7 mouse cellular contexts compared by ENCODE assay signal in the genomic region with DNA sequence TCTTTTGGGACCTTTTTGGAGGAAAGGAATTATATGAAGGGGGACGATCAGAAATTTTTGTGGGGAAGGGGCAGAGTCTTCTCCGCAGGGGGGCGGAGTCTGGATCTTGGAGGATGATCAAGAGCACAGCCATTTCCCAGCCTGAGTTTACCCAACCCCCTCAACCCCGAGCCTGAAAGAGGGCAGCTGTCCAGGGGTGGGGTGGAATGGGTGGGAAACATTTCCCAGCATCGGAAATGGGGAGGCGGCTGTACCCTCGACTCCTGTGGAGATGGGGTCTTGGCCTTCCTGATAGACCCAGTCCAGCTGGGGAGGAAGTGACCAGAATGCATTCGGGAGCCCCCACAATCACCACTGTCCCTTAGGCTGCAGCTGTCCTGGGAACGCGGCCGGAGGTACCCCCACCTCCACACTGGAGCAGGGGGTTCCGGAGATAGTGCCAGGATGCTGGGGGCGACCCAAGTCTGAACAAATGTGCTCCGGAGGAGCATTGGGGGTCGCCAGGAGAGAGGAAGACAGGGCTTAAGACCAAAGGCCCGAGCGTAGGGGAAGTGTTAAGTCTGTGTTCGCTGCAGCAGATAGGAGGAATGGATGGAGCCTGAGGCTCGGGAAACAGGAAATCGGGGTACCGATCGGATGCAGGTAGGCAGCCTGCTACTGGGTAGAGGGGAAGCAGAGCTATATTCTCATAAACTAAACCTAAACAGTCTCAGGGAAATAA. TPM values are rescaled to one million over a fixed set of nuclear protein-coding genes. Genes with fewer than 3 reads are reported as not detected.
DNase-seq lines count a peak whose midpoint lies in the region; ATAC-seq and TF ChIP-seq lines count a peak whose summit lies in the region.

No protein-coding gene starts in this region.

- ATAC-seq in lung, postnatal 0 days = peak; percentile 43

- peak overlapping the region; percentile 91 for H3K9ac ChIP-seq in lung, postnatal 0 days (replicated peaks; ENCODE audit: low read depth)

- H3K27ac ChIP-seq in cortical plate, adult 2 months (ENCODE audit: insufficient read depth, low read length) = peak overlapping the region; percentile 91
- peak overlapping the region; percentile 68 for H3K27ac ChIP-seq in kidney, adult 2 months (ENCODE audit: insufficient read depth, low read depth, low read length)
- peak overlapping the region; percentile 99 for H3K27ac ChIP-seq in lung, postnatal 0 days (ENCODE audit: low read length)

- no peak for TF ChIP-seq CTCF in cortical plate, adult 2 months (IDR thresholded peaks at IDR 0.05; ENCODE audit: extremely low read depth, insufficient read depth, low read length)
- TF ChIP-seq CTCF in kidney, adult 2 months (conservative IDR thresholded peaks at IDR 0.05; ENCODE audit: insufficient read depth, insufficient read length, low read depth, low read length) = no peak
- TF ChIP-seq CTCF in lung, postnatal 0 days (IDR thresholded peaks at IDR 0.05) = no peak

- no peaks in the 10 kb centered on the region for H3K36me3 ChIP-seq in kidney, adult 2 months (ENCODE audit: control insufficient read depth, insufficient read depth, low read length)
- no peaks in the 10 kb centered on the region for H3K36me3 ChIP-seq in lung, postnatal 0 days (ENCODE audit: insufficient read depth, low read length)
- H3K36me3 ChIP-seq in splenic B cell, adult 2 months (ENCODE audit: control insufficient read depth, insufficient read depth, low read length, poor library complexity, severe bottlenecking) = no peaks in the 10 kb centered on the region

- TF ChIP-seq POLR2A in cortical plate, adult 2 months (IDR thresholded peaks at IDR 0.05; ENCODE audit: extremely low read depth, insufficient read depth, low read length) = 0 out of 2 replicates have a peak, but pooled peaks have one; percentile 19
- no peak for TF ChIP-seq POLR2A in kidney, adult 2 months (IDR thresholded peaks at IDR 0.05; ENCODE audit: low read depth, low read length)

- no peaks in the 10 kb centered on the region for H3K27me3 ChIP-seq in kidney, adult 2 months (replicated peaks; ENCODE audit: control insufficient read depth, insufficient read depth, low read length)
- H3K27me3 ChIP-seq in lung, postnatal 0 days (replicated peaks; ENCODE audit: insufficient read depth, low read length) = no peaks in the 10 kb centered on the region
- no peaks in the 10 kb centered on the region; the same call in none of the 2 replicates for H3K27me3 ChIP-seq in splenic B cell, adult 2 months (ENCODE audit: control insufficient read depth, insufficient read depth, low read length, poor library complexity, severe bottlenecking)

- WGBS in kidney, adult 2 months = 7% methylated on average over 22 of the region's 22 CpGs
- WGBS in lung, postnatal 0 days = 2% methylated on average over 22 of the region's 22 CpGs

- peak; percentile 19 to 20 for DNase-seq in B cell, adult 2 months
- DNase-seq in ES-CJ7 (ENCODE audit: low read depth, low spot score) = peak; percentile 90
- peak; percentile 68 for DNase-seq in heart, adult 8-10 months (ENCODE audit: low spot score)
- peak; percentile 74 for DNase-seq in kidney, adult 2 months
- DNase-seq in lung, postnatal 0 days (ENCODE audit: low spot score) = peak; percentile 81
- peak; percentile 27 for DNase-seq in splenic B cell, adult 2 months (ENCODE audit: low read depth, low spot score)

- TF ChIP-seq EP300 in lung, postnatal 0 days (IDR thresholded peaks at IDR 0.05) = peak; percentile 24; the same call in 1 of the 2 replicates

- H3K4me2 ChIP-seq in lung, postnatal 0 days (replicated peaks; ENCODE audit: low read depth, low read length) = peak overlapping the region; percentile 79

- peaks cover 6% of the 10 kb centered on the region; the same call in 1 of the 2 replicates for H3K4me1 ChIP-seq in cortical plate, adult 2 months (ENCODE audit: control insufficient read depth, insufficient read depth, low read length)
- H3K4me1 ChIP-seq in kidney, adult 2 months (ENCODE audit: control insufficient read depth, insufficient read depth, low read length) = peaks cover 19% of the 10 kb centered on the region
- H3K4me1 ChIP-seq in lung, postnatal 0 days (ENCODE audit: insufficient read depth, low read depth, low read length) = peaks cover 26% of the 10 kb centered on the region

- peak overlapping the region; percentile 94 for H3K4me3 ChIP-seq in cortical plate, adult 2 months (ENCODE audit: insufficient read depth, low read length)
- peak overlapping the region; percentile 33 for H3K4me3 ChIP-seq in kidney, adult 2 months (ENCODE audit: insufficient read depth, low read depth, low read length)
- H3K4me3 ChIP-seq in lung, postnatal 0 days (ENCODE audit: low read depth, low read length) = peak overlapping the region; percentile 93

- no peaks in the 10 kb centered on the region for H3K9me3 ChIP-seq in lung, postnatal 0 days (ENCODE audit: low read length)

RNA-seq across cellular contexts. Expression of a gene that starts 0.7 kb away (rescaled TPM):
- polyA plus RNA-seq in cortical plate, adult 2 months (2012; rRNA removed) = 47.2 and 48.6 TPM in 2 replicates
- total RNA-seq in heart, adult 8-10 months (2022) = 10 to 100 TPM; 17.2 to 22.5 (median 21.2) TPM
- polyA plus RNA-seq in kidney, adult 2 months (2012; rRNA removed) = 37.0 and 46.2 TPM in 2 replicates
- 8.7 and 10.3 TPM in 2 replicates for polyA plus RNA-seq in lung, postnatal 0 days (2015; fragmentation: Nextera tagmentation; extraction: Ambion mirVana)

RNA-seq across cellular contexts. Expression of a gene that starts 13.6 kb away (rescaled TPM):
- 287 and 292 TPM in 2 replicates for polyA plus RNA-seq in cortical plate, adult 2 months (2012; rRNA removed)
- total RNA-seq in heart, adult 8-10 months (2022) = 10 to 100 TPM; 66.1 to 71.3 (median 68.3) TPM
- 127 and 128 TPM in 2 replicates for polyA plus RNA-seq in kidney, adult 2 months (2012; rRNA removed)
- 6.7 and 6.8 TPM in 2 replicates for polyA plus RNA-seq in lung, postnatal 0 days (2015; fragmentation: Nextera tagmentation; extraction: Ambion mirVana)

RNA-seq across cellular contexts. Expression of a gene that starts 16.3 kb away (rescaled TPM):
- 89.6 and 94.1 TPM in 2 replicates for polyA plus RNA-seq in cortical plate, adult 2 months (2012; rRNA removed)
- 10 to 100 TPM; 52.0 to 71.5 (median 59.6) TPM for total RNA-seq in heart, adult 8-10 months (2022)
- 41.8 and 41.9 TPM in 2 replicates for polyA plus RNA-seq in kidney, adult 2 months (2012; rRNA removed)
- 26.5 and 31.9 TPM in 2 replicates for polyA plus RNA-seq in lung, postnatal 0 days (2015; fragmentation: Nextera tagmentation; extraction: Ambion mirVana)

RNA-seq across cellular contexts. Expression of a gene that starts 30.0 kb away (rescaled TPM):
- polyA plus RNA-seq in cortical plate, adult 2 months (2012; rRNA removed) = 7.4 and 8.0 TPM in 2 replicates
- total RNA-seq in heart, adult 8-10 months (2022) = 10 to 100 TPM in 2 of 4 experiments, 1 to 10 TPM in 2; 9.0 to 12.3 (median 9.9) TPM
- 8.9 and 10.8 TPM in 2 replicates for polyA plus RNA-seq in kidney, adult 2 months (2012; rRNA removed)
- 1.6 and 2.2 TPM in 2 replicates for polyA plus RNA-seq in lung, postnatal 0 days (2015; fragmentation: Nextera tagmentation; extraction: Ambion mirVana)

RNA-seq across cellular contexts. Expression of a gene that starts 30.8 kb away (rescaled TPM):
- 22.7 and 25.7 TPM in 2 replicates for polyA plus RNA-seq in cortical plate, adult 2 months (2012; rRNA removed)
- total RNA-seq in heart, adult 8-10 months (2022) = 10 to 100 TPM; 14.0 to 23.0 (median 17.2) TPM
- polyA plus RNA-seq in kidney, adult 2 months (2012; rRNA removed) = 34.8 and 43.7 TPM in 2 replicates
- 15.9 and 18.2 TPM in 2 replicates for polyA plus RNA-seq in lung, postnatal 0 days (2015; fragmentation: Nextera tagmentation; extraction: Ambion mirVana)

Comparison
In these comparisons a context has a peak if more than half of its experiments do, and no peak if none do; other contexts are left out.
1. Peak in every context shown above with its lines: DNase-seq, ATAC-seq, H3K4me3 ChIP-seq and H3K27ac ChIP-seq.
2. DNase-seq: peak in every context shown above with its lines; median percentile 90 in ES-CJ7; 81 in lung, postnatal 0 days; 74 in kidney, adult 2 months; 68 in heart, adult 8-10 months; 27 in splenic B cell, adult 2 months; 20 in B cell, adult 2 months.
3. H3K4me3 ChIP-seq: peak in every context shown above with its lines; median percentile 94 in cortical plate, adult 2 months; 93 in lung, postnatal 0 days; 33 in kidney, adult 2 months.
4. RNA of a gene that starts 13.6 kb away (polyA plus RNA-seq): 287 to 292 TPM in cortical plate, adult 2 months and 127 to 128 TPM in kidney, adult 2 months; 6.7 to 6.8 TPM in lung, postnatal 0 days; every median in the first group is over 10 times any median in the second.